Mouse (Mus musculus) hindbrain, embryonic 16.5 days (tissue): ENCODE results near the gene Acsm2. TPM values are rescaled to one million over a fixed set of nuclear protein-coding genes. Genes with fewer than 3 reads are reported as not detected.

Experiments
- ATAC-seq: fragments of 200-750 bp; cut with Nextera tagmentation; 2 replicates; pipeline ENCODE4 v1.8.0; 2017; ENCODE audit warnings: moderate TSS enrichment, moderate library complexity
- H3K27ac ChIP-seq: fragments of 300-500 bp; sonication (generic); 2 replicates; pipeline ENCODE4 v1.5.1; 2014; ENCODE audit warnings: low read depth, mild to moderate bottlenecking, control low read depth, low read length, moderate library complexity
- H3K27me3 ChIP-seq: fragments of 300-500 bp; sonication (generic); replicated peaks from 2 replicates; pipeline ENCODE4 v1.6.1; 2014; ENCODE audit warnings: low read length; ENCODE audit not compliant: control insufficient read depth, insufficient read depth
- H3K36me3 ChIP-seq: fragments of 300-500 bp; sonication (generic); 2 replicates; pipeline ENCODE4 v1.6.1; 2014; ENCODE audit warnings: mild to moderate bottlenecking, low read length, moderate library complexity, mixed read lengths; ENCODE audit not compliant: control insufficient read depth, insufficient read depth
- H3K4me1 ChIP-seq: fragments of 300-500 bp; sonication (generic); 2 replicates; pipeline ENCODE4 v1.6.1; 2014; ENCODE audit warnings: low read depth, low read length; ENCODE audit not compliant: control insufficient read depth, insufficient read depth
- H3K4me2 ChIP-seq: fragments of 300-500 bp; sonication (generic); 2 replicates; pipeline ENCODE4 v1.6.1; 2014; ENCODE audit warnings: mild to moderate bottlenecking, low read length, control low read depth, moderate library complexity
- H3K4me3 ChIP-seq: fragments of 300-500 bp; sonication (generic); 2 replicates; pipeline ENCODE4 v1.5.1; 2014; ENCODE audit warnings: mild to moderate bottlenecking, low read length, control low read depth, moderate library complexity
- H3K9ac ChIP-seq: fragments of 300-500 bp; sonication (generic); 2 replicates; pipeline ENCODE4 v1.6.1; 2014; ENCODE audit warnings: low read depth, mild to moderate bottlenecking, control low read depth, low read length, moderate library complexity
- H3K9me3 ChIP-seq: fragments of 300-500 bp; sonication (generic); 2 replicates; pipeline ENCODE4 v1.6.1; 2014; ENCODE audit warnings: mild to moderate bottlenecking, low read length, moderate library complexity; ENCODE audit not compliant: control insufficient read depth
- WGBS: fragments of 180-500 bp; shearing (Covaris S2); extraction: QIAGEN DNeasy Blood & Tissue Kit; methylation state at CpG from one replicate; pipeline ENCODE4 v1.1.7; 2014; 5-methylcytosine and 5-hydroxymethylcytosine counted together
- polyA plus RNA-seq: library from polyadenylated mRNA; unstranded; fragments of >200 nt; fragmentation: Nextera tagmentation; extraction: Ambion mirVana; gene quantifications from 2 replicates; pipeline ENCODE4 v1.2.1, GENCODE M21; 2015

The Acsm2 gene
- polyA plus RNA-seq, 1 experiment from 2014 or later: not detected

GRCm38 (mm10) chr7:119523389-119523788 lies 30.8 kb upstream of the Acsm2 start, which contains the start of gene Pdilt:
Gene Pdilt, minus strand, starts transcription at chr7:119523489.
- no peak within 1 kb of the TSS for H3K4me2 ChIP-seq
- ATAC-seq: no peak
- H3K36me3 ChIP-seq: no peaks in the 10 kb centered on the region
- H3K9me3 ChIP-seq: no peaks in the 10 kb centered on the region
- H3K27ac ChIP-seq: no peak within 1 kb of the TSS
- peaks cover 3% of the 10 kb centered on the region; the same call in 1 of the 2 replicates for H3K4me1 ChIP-seq
- no peaks in the 10 kb centered on the region for H3K27me3 ChIP-seq
- H3K4me3 ChIP-seq: no peak within 1 kb of the TSS
- 86% methylated on average over 4 of the region's 4 CpGs for WGBS
- H3K9ac ChIP-seq: no peak within 1 kb of the TSS

- Histone ChIP-seq H3K4me2 (no peak overlapping the region), H3K27ac (no peak overlapping the region), H3K4me3 (no peak overlapping the region), H3K9me3 (no peaks in the 10 kb centered on the region), H3K9ac (peak overlapping the region; percentile 5; the same call in 1 of the 2 replicates), H3K27me3 (no peaks in the 10 kb centered on the region), H3K4me1 (peaks cover 3% of the 10 kb centered on the region; the same call in 1 of the 2 replicates), H3K36me3 (no peaks in the 10 kb centered on the region)
- peak; percentile 76 for ATAC-seq
- whole genome bisulfite sequencing: 33% methylated on average over 2 of the region's 2 CpGs
Observed at GRCm38 (mm10) chr7:119525881-119526281, 28.3 kb upstream of the Acsm2 start.

GRCm38 (mm10) chr7:119526486-119526885 lies 27.7 kb upstream of the Acsm2 start:
- Histone ChIP-seq H3K4me3 (no peak overlapping the region), H3K9me3 (no peaks in the 10 kb centered on the region), H3K27me3 (no peaks in the 10 kb centered on the region), H3K27ac (no peak overlapping the region), H3K4me2 (no peak overlapping the region), H3K9ac (0 out of 2 replicates have a peak overlapping the region, but pooled peaks have one; percentile 5), H3K36me3 (no peaks in the 10 kb centered on the region), H3K4me1 (peaks cover 3% of the 10 kb centered on the region; the same call in 1 of the 2 replicates)
- ATAC-seq: no peak
- WGBS: 55% methylated on average over 13 of the region's 13 CpGs

- WGBS: 90% methylated on average over 1 of the region's 1 CpGs
- Histone ChIP-seq H3K27me3 (no peaks in the 10 kb centered on the region), H3K27ac (no peak overlapping the region), H3K4me2 (no peak overlapping the region), H3K4me3 (no peak overlapping the region), H3K9me3 (no peaks in the 10 kb centered on the region), H3K4me1 (peaks cover 3% of the 10 kb centered on the region; the same call in 1 of the 2 replicates), H3K36me3 (no peaks in the 10 kb centered on the region), H3K9ac (no peak overlapping the region)
- no peak for ATAC-seq
Observed at GRCm38 (mm10) chr7:119527135-119527534, 27.0 kb upstream of the Acsm2 start.

- no peaks in the 10 kb centered on the region for H3K9me3 ChIP-seq
- H3K36me3 ChIP-seq: no peaks in the 10 kb centered on the region
- H3K27me3 ChIP-seq: no peaks in the 10 kb centered on the region
- no peak overlapping the region for H3K4me3 ChIP-seq
- no peak overlapping the region for H3K4me2 ChIP-seq
- no peak overlapping the region for H3K27ac ChIP-seq
- ATAC-seq: no peak
- H3K9ac ChIP-seq: no peak overlapping the region
- H3K4me1 ChIP-seq: peaks cover 3% of the 10 kb centered on the region; the same call in 1 of the 2 replicates
- WGBS: 58% methylated on average over 2 of the region's 2 CpGs
Observed at GRCm38 (mm10) chr7:119527548-119527947, 26.6 kb upstream of the Acsm2 start.

- Histone ChIP-seq H3K4me1 (peaks cover 3% of the 10 kb centered on the region; the same call in 1 of the 2 replicates), H3K36me3 (no peaks in the 10 kb centered on the region), H3K4me3 (no peak overlapping the region), H3K9me3 (no peaks in the 10 kb centered on the region), H3K9ac (no peak overlapping the region), H3K4me2 (no peak overlapping the region), H3K27ac (no peak overlapping the region), H3K27me3 (no peaks in the 10 kb centered on the region)
- WGBS: 87% methylated on average over 7 of the region's 7 CpGs
- no peak for ATAC-seq
Observed at GRCm38 (mm10) chr7:119528617-119529016, 25.5 kb upstream of the Acsm2 start.

- Histone ChIP-seq H3K36me3 (no peaks in the 10 kb centered on the region), H3K27ac (no peak overlapping the region), H3K4me2 (no peak overlapping the region), H3K27me3 (no peaks in the 10 kb centered on the region), H3K4me1 (no peaks in the 10 kb centered on the region), H3K4me3 (no peak overlapping the region), H3K9me3 (no peaks in the 10 kb centered on the region), H3K9ac (no peak overlapping the region)
- 67% methylated on average over 1 of the region's 1 CpGs for WGBS
- no peak for ATAC-seq
Observed at GRCm38 (mm10) chr7:119532924-119533323, 21.2 kb upstream of the Acsm2 start.

- WGBS: 83% methylated on average over 2 of the region's 2 CpGs
- Histone ChIP-seq H3K27me3 (no peaks in the 10 kb centered on the region), H3K4me3 (no peak overlapping the region), H3K9me3 (no peaks in the 10 kb centered on the region), H3K4me1 (no peaks in the 10 kb centered on the region), H3K9ac (no peak overlapping the region), H3K27ac (no peak overlapping the region), H3K4me2 (no peak overlapping the region), H3K36me3 (no peaks in the 10 kb centered on the region)
- no peak for ATAC-seq
Observed at GRCm38 (mm10) chr7:119534389-119534788, 19.8 kb upstream of the Acsm2 start.

GRCm38 (mm10) chr7:119542445-119542844 lies 11.7 kb upstream of the Acsm2 start:
- no peaks in the 10 kb centered on the region for H3K9me3 ChIP-seq
- no peak for ATAC-seq
- WGBS: 71% methylated on average over 2 of the region's 2 CpGs
- no peaks in the 10 kb centered on the region for H3K36me3 ChIP-seq
- H3K27ac ChIP-seq: no peak overlapping the region
- H3K4me3 ChIP-seq: no peak overlapping the region
- no peaks in the 10 kb centered on the region for H3K27me3 ChIP-seq
- no peaks in the 10 kb centered on the region for H3K4me1 ChIP-seq
- H3K9ac ChIP-seq: no peak overlapping the region
- no peak overlapping the region for H3K4me2 ChIP-seq

GRCm38 (mm10) chr7:119545572-119545971 lies 8.6 kb upstream of the Acsm2 start:
- no peaks in the 10 kb centered on the region for H3K36me3 ChIP-seq
- no peaks in the 10 kb centered on the region for H3K4me1 ChIP-seq
- H3K27me3 ChIP-seq: no peaks in the 10 kb centered on the region
- H3K4me2 ChIP-seq: no peak overlapping the region
- H3K9ac ChIP-seq: no peak overlapping the region
- no peak for ATAC-seq
- H3K4me3 ChIP-seq: no peak overlapping the region
- no peak overlapping the region for H3K27ac ChIP-seq
- H3K9me3 ChIP-seq: no peaks in the 10 kb centered on the region
